Mouse (Mus musculus) bone marrow macrophage, adult 2 months (primary cell): ENCODE data around the gene Il23r.

ENCODE experiments used
- CTCF ChIP-seq: IDR thresholded peaks from 2 replicates; pipeline ENCODE4 v1.5.1; 2012; ENCODE audit warnings: low read depth, mild to moderate bottlenecking, low read length, moderate library complexity
- POLR2A ChIP-seq: IDR thresholded peaks from 2 replicates; pipeline ENCODE4 v1.6.1; 2012; ENCODE audit warnings: mild to moderate bottlenecking, low read depth, low read length, borderline replicate concordance

DNA sequence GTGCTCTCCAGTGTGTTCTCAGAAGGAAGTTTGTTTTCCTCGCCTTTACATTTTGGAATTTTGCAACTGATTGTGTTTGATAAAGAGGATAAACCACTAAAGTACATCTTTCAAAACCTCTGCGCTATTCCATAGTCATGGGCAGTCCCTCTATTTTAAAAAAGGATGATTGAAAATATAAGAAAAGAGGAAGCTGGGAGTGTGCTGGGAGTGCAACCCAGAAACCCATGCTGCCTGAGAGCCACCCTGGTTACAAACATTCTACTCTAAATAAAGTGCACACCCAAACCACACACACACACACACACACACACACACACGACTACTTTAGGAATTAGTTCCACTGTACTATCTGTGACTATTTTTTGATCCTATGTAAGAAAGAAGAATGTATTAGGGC lies 75.1 kb downstream of the Il23r start:
- no peak for TF ChIP-seq CTCF
- no peak for TF ChIP-seq POLR2A
